Mouse (Mus musculus): Measurements from ENCODE around the gene Klf13. TPM values are rescaled to one million over a fixed set of nuclear protein-coding genes. Genes with fewer than 3 reads are reported as not detected.

The Klf13 gene
- total and polyA plus RNA-seq, 3 experiments, result 1.7 to 9.7 (median 3.7) TPM

- dilution Hi-C loops (cut with MboI; ENCODE audit: extremely low pct_ligation_motif_present, extremely low pct_unique_long_range_greater_than_20kb, low sequenced_read_pairs), result no loop called here
- no peak for TF ChIP-seq HCFC1 (IDR thresholded peaks at IDR 0.05; ENCODE audit: low read depth, low read length)
- TF ChIP-seq MAFK (IDR thresholded peaks at IDR 0.05; ENCODE audit: insufficient replicate concordance, low read length), result no peak
- no peak for TF ChIP-seq JUND (conservative IDR thresholded peaks at IDR 0.05; ENCODE audit: low read depth, low read length)
- no peak for TF ChIP-seq RCOR1 (conservative IDR thresholded peaks at IDR 0.05; ENCODE audit: low read depth, low read length)
- TF ChIP-seq MEF2A (IDR thresholded peaks at IDR 0.05; ENCODE audit: borderline replicate concordance, low read depth, low read length), result no peak
- no peak for TF ChIP-seq BHLHE40 (IDR thresholded peaks at IDR 0.05; ENCODE audit: low read depth, low read length)
- no peaks in the 10 kb centered on the region for H3K79me2 ChIP-seq (replicated peaks; ENCODE audit: control insufficient read depth, extremely low read depth, insufficient read depth, poor library complexity, severe bottlenecking)
- in situ Hi-C loops (cut with MboI; ENCODE audit: low pct_ligation_motif_present, low pct_unique_long_range_greater_than_20kb, low sequenced_read_pairs), result no loop called here
- no peak overlapping the region for H3K9ac ChIP-seq (ENCODE audit: insufficient read depth, low read depth)
- no peak overlapping the region for H3K27ac ChIP-seq (ENCODE audit: insufficient read depth, low read depth)
- no peaks in the 10 kb centered on the region for H3K4me1 ChIP-seq (ENCODE audit: control insufficient read depth in 1 of 2, insufficient read depth in 2 of 2)
- no peak overlapping the region for H3K4me3 ChIP-seq (replicated peaks in 1 of 3; ENCODE audit: low read depth in 2 of 3, low read length in 2 of 3, poor library complexity in 1 of 3)
- no peaks in the 10 kb centered on the region for H3K27me3 ChIP-seq (replicated peaks)
- no peaks in the 10 kb centered on the region for H3K36me3 ChIP-seq (replicated peaks in 1 of 2; ENCODE audit: control insufficient read depth in 1 of 2, insufficient read depth in 1 of 2, low read length in 1 of 2)
- H3K9me3 ChIP-seq (replicated peaks; ENCODE audit: low read length), result no peaks in the 10 kb centered on the region
- no peak overlapping the region for H3K4me2 ChIP-seq (ENCODE audit: insufficient read depth, low read depth, poor library complexity, severe bottlenecking)
- DNase-seq (ENCODE audit: extremely low read depth), result no peak
Observed at GRCm38 (mm10) chr7:63865911-63866310, 72.8 kb downstream of the Klf13 start.

GRCm38 (mm10) chr7:63863046-63863445 is 75.7 kb downstream of the Klf13 start:
- no peak overlapping the region for H3K4me2 ChIP-seq (ENCODE audit: insufficient read depth, low read depth, poor library complexity, severe bottlenecking)
- in situ Hi-C loops (cut with MboI; ENCODE audit: low pct_ligation_motif_present, low pct_unique_long_range_greater_than_20kb, low sequenced_read_pairs), result no loop called here
- no peaks in the 10 kb centered on the region for H3K36me3 ChIP-seq (replicated peaks in 1 of 2; ENCODE audit: control insufficient read depth in 1 of 2, insufficient read depth in 1 of 2, low read length in 1 of 2)
- H3K4me3 ChIP-seq (replicated peaks in 1 of 3; ENCODE audit: low read depth in 2 of 3, low read length in 2 of 3, poor library complexity in 1 of 3), result no peak overlapping the region
- TF ChIP-seq MAZ (IDR thresholded peaks at IDR 0.05; ENCODE audit: low read depth, low read length) (no peak), BHLHE40 (IDR thresholded peaks at IDR 0.05; ENCODE audit: low read depth, low read length) (no peak), CHD1 (IDR thresholded peaks at IDR 0.05; ENCODE audit: low read depth, low read length) (no peak), IRF4 (IDR thresholded peaks at IDR 0.05; ENCODE audit: low read depth, low read length) (no peak), MAFK (IDR thresholded peaks at IDR 0.05; ENCODE audit: insufficient replicate concordance, low read length) (no peak), SMC3 (IDR thresholded peaks at IDR 0.05; ENCODE audit: low read depth, low read length) (no peak), CHD2 (IDR thresholded peaks at IDR 0.05; ENCODE audit: low read length) (no peak), RCOR1 (conservative IDR thresholded peaks at IDR 0.05; ENCODE audit: low read depth, low read length) (no peak), NELFE (IDR thresholded peaks at IDR 0.05; ENCODE audit: low read depth, low read length) (no peak), ZNF384 (IDR thresholded peaks at IDR 0.05; ENCODE audit: low read depth, low read length) (no peak), ETS1 (conservative IDR thresholded peaks at IDR 0.05; ENCODE audit: low read depth, low read length) (no peak), E2F4 (IDR thresholded peaks at IDR 0.05; ENCODE audit: insufficient replicate concordance, low read depth, low read length) (no peak), TCF12 (IDR thresholded peaks at IDR 0.05; ENCODE audit: low read depth, low read length) (no peak)
- no peak overlapping the region for H3K27ac ChIP-seq (ENCODE audit: insufficient read depth, low read depth)
- DNase-seq (ENCODE audit: extremely low read depth), result no peak
- H3K27me3 ChIP-seq (replicated peaks), result no peaks in the 10 kb centered on the region
- no peaks in the 10 kb centered on the region for H3K9me3 ChIP-seq (replicated peaks; ENCODE audit: low read length)
- H3K9ac ChIP-seq (ENCODE audit: insufficient read depth, low read depth), result no peak overlapping the region
- H3K79me2 ChIP-seq (replicated peaks; ENCODE audit: control insufficient read depth, extremely low read depth, insufficient read depth, poor library complexity, severe bottlenecking), result no peaks in the 10 kb centered on the region
- dilution Hi-C loops (cut with MboI; ENCODE audit: extremely low pct_ligation_motif_present, extremely low pct_unique_long_range_greater_than_20kb, low sequenced_read_pairs), result no loop called here
- H3K4me1 ChIP-seq (ENCODE audit: control insufficient read depth in 1 of 2, insufficient read depth in 2 of 2), result no peaks in the 10 kb centered on the region

Data from CH12.LX (cell line).